24 mouse cellular contexts compared by ENCODE assay signal in the genomic region with DNA sequence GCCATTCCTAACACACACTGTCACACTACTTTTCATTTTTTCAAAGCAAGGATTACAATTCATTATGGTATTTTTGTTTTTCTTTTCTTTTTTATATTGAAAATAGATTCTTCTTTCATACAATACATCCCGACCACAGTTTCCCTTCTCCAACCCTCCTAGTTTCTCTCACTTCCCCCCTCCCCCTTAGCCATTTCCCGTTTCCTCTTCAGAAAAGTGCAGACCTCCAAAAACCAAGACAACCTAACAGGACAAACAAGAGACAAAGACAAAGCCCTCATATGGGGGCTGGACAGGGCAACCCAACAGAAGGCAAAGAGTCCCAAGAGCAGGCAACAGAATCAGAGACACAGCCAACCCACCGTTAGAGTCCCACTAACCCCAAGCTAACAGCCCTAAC.
DNase-seq lines count a peak whose midpoint lies in the region; ATAC-seq and TF ChIP-seq lines count a peak whose summit lies in the region.
"Had no signal": no experiment of that assay in that cellular context is flagged by ENCODE, and none has a peak within 500 bp of the region (broad histone marks: within the 10 kb centered on the region; RNA-seq: fewer than 3 reads in every experiment).

No protein-coding gene starts in this region.

- H3K4me3 ChIP-seq in bone marrow macrophage, adult 2 months (ENCODE audit: insufficient read depth, low read length), result no peak overlapping the region
- H3K4me3 ChIP-seq in liver, postnatal 0 days (ENCODE audit: low read depth, low read length), result no peak overlapping the region
- H3K4me3 ChIP-seq: embryonic facial prominence, embryonic 13.5 days; embryonic facial prominence, embryonic 15.5 days; erythroblast, embryonic 14.5 days; forebrain, embryonic 10.5 days; forebrain, embryonic 12.5 days had no signal

- TF ChIP-seq CTCF in bone marrow macrophage, adult 2 months (IDR thresholded peaks at IDR 0.05; ENCODE audit: low read depth, low read length), result no peak
- TF ChIP-seq CTCF in liver, postnatal 0 days (IDR thresholded peaks at IDR 0.05; ENCODE audit: low read depth), result no peak

- no peaks in the 10 kb centered on the region for H3K27me3 ChIP-seq in liver, postnatal 0 days (ENCODE audit: insufficient read depth, low read length)
- H3K27me3 ChIP-seq: CH12.LX; embryonic facial prominence, embryonic 13.5 days; embryonic facial prominence, embryonic 15.5 days; forebrain, embryonic 12.5 days; Patski had no signal

- H3K4me1 ChIP-seq in bone marrow macrophage, adult 2 months (ENCODE audit: control insufficient read depth, insufficient read depth, low read length), result peaks cover 4% of the 10 kb centered on the region
- H3K4me1 ChIP-seq in liver, postnatal 0 days (ENCODE audit: insufficient read depth), result no peaks in the 10 kb centered on the region
- H3K4me1 ChIP-seq: embryonic facial prominence, embryonic 13.5 days; embryonic facial prominence, embryonic 15.5 days; forebrain, embryonic 10.5 days; forebrain, embryonic 12.5 days had no signal

- no peak for TF ChIP-seq POLR2A in bone marrow macrophage, adult 2 months (IDR thresholded peaks at IDR 0.05; ENCODE audit: borderline replicate concordance, low read depth, low read length)

- DNase-seq in liver, postnatal 0 days, result no peak
- DNase-seq in kidney, postnatal 36 days, result no peak
- no peak for DNase-seq in cerebellum, postnatal 36 days
- DNase-seq: adrenal gland, adult 8-10 months; adrenal gland, postnatal 14 days; adrenal gland, postnatal 36 days; B cell, adult 2 months; cerebellum, adult 8-10 months; embryo, embryonic 11 days had no signal

- H3K36me3 ChIP-seq in liver, postnatal 0 days (replicated peaks; ENCODE audit: insufficient read depth, low read length), result peaks cover 56% of the 10 kb centered on the region

- ATAC-seq in common myeloid progenitor, adult 5-6 weeks (replicated peaks; ENCODE audit: low read depth, poor library complexity, severe bottlenecking), result peak; percentile 68; the same call in 1 of the 2 replicates
- ATAC-seq in megakaryocyte, adult 5-6 weeks (ENCODE audit: poor library complexity, severe bottlenecking), result peak; percentile 84
- ATAC-seq in liver, postnatal 0 days, result no peak
- ATAC-seq: activated CD4-positive, CD25-positive, alpha-beta regulatory T cell, adult 4 months; CD4-positive, CD25-positive, alpha-beta regulatory T cell, adult 4 months; forebrain, embryonic 14.5 days; forebrain, embryonic 16.5 days; Patski had no signal

- H3K9me3 ChIP-seq in liver, postnatal 0 days (ENCODE audit: low read length), result no peaks in the 10 kb centered on the region
- H3K9me3 ChIP-seq: embryonic facial prominence, embryonic 13.5 days; embryonic facial prominence, embryonic 15.5 days; forebrain, embryonic 10.5 days; forebrain, embryonic 12.5 days; G1E had no signal

- H3K9ac ChIP-seq in liver, postnatal 0 days (replicated peaks), result no peak overlapping the region
- H3K9ac ChIP-seq: embryonic facial prominence, embryonic 13.5 days; embryonic facial prominence, embryonic 15.5 days; forebrain, embryonic 12.5 days had no signal

- peak overlapping the region; percentile 10; the same call in 1 of the 2 replicates for H3K27ac ChIP-seq in bone marrow macrophage, adult 2 months (ENCODE audit: insufficient read depth, low read depth, low read length)
- no peak overlapping the region for H3K27ac ChIP-seq in liver, postnatal 0 days (ENCODE audit: low read depth)
- H3K27ac ChIP-seq: embryonic facial prominence, embryonic 13.5 days; embryonic facial prominence, embryonic 15.5 days; forebrain, embryonic 10.5 days; forebrain, embryonic 12.5 days had no signal

- H3K4me2 ChIP-seq in liver, postnatal 0 days (ENCODE audit: low read depth, low read length), result no peak overlapping the region
- H3K4me2 ChIP-seq: embryonic facial prominence, embryonic 13.5 days; embryonic facial prominence, embryonic 15.5 days; forebrain, embryonic 12.5 days had no signal

- no peak for TF ChIP-seq EP300 in liver, postnatal 0 days (IDR thresholded peaks at IDR 0.05; ENCODE audit: low read depth)

- 63% methylated on average over 3 of the region's 3 CpGs for WGBS in liver, postnatal 0 days (ENCODE audit: insufficient replicate concordance)
